Mouse (Mus musculus): ENCODE results near the gene Top3b. TPM values are rescaled to one million over a fixed set of nuclear protein-coding genes. Genes with fewer than 3 reads are reported as not detected.
"Not testable (repeated sequence)": the region's sequence is repeated elsewhere in the genome, so short reads cannot be mapped to it uniquely, and the experiment has no call there.

Gene Top3b
- polyA plus RNA-seq, 1 experiment from 2014 or later, result 73.0 TPM

DNA sequence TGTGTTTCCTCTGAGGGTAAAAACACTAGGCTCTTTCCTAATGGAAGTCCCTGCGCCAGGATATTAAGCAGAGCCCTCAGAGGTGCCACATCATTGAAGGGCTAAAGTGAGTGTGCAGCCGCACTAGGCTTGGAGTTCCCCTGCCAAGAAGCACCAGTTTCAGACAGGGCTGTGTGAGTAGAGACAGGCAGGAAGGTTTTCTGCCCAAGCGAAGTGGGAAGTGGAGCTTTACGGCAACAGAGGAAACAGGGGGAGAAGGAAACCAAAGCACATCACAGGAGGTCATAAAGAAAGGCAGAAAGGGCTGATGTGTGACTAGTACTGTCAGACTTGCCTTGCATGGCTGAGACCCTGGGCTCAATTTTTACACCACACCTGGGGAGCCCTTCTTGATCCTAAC is 31.8 kb downstream of the Top3b start:
- no peak overlapping the region for H3K4me2 ChIP-seq
- H3K9ac ChIP-seq (replicated peaks), result no peak overlapping the region
- no peaks in the 10 kb centered on the region for H3K9me3 ChIP-seq
- 75% methylated on average over 4 of the region's 4 CpGs for WGBS
- no peaks in the 10 kb centered on the region for H3K27me3 ChIP-seq
- peaks cover 50% of the 10 kb centered on the region for H3K36me3 ChIP-seq
- ATAC-seq (ENCODE audit: insufficient number of reproducible peaks, insufficient read depth, low FRiP score, low TSS enrichment, low read depth), result no peak
- no peak overlapping the region for H3K4me3 ChIP-seq (replicated peaks)
- no peak overlapping the region for H3K27ac ChIP-seq
- peaks cover 5% of the 10 kb centered on the region for H3K4me1 ChIP-seq (replicated peaks)

DNA sequence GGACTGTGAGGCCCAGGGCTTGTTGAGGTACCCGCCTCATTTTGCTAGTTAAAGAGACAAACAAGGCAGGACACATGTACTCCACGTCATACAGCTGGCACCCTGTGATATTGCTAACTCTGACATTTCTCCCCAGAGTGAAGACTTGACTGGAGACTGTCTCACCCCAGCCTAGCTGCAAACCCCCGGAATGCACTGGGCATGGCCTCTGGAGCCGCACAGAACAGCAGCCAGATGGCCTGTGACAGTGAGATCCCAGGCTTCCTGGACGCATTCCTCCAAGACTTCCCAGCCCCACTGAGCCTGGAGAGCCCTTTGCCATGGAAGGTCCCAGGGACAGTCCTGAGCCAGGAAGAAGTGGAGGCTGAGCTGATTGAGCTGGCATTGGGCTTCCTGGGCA is 32.7 kb downstream of the Top3b start:
- Histone ChIP-seq H3K4me3 (replicated peaks) (no peak overlapping the region), H3K9me3 (no peaks in the 10 kb centered on the region), H3K4me1 (replicated peaks) (no peaks in the 10 kb centered on the region), H3K4me2 (no peak overlapping the region), H3K36me3 (peaks cover 56% of the 10 kb centered on the region), H3K27ac (no peak overlapping the region), H3K9ac (replicated peaks) (no peak overlapping the region), H3K27me3 (no peaks in the 10 kb centered on the region)
- ATAC-seq (ENCODE audit: insufficient number of reproducible peaks, insufficient read depth, low FRiP score, low TSS enrichment, low read depth), result no peak
- 82% methylated on average over 5 of the region's 5 CpGs for WGBS

DNA sequence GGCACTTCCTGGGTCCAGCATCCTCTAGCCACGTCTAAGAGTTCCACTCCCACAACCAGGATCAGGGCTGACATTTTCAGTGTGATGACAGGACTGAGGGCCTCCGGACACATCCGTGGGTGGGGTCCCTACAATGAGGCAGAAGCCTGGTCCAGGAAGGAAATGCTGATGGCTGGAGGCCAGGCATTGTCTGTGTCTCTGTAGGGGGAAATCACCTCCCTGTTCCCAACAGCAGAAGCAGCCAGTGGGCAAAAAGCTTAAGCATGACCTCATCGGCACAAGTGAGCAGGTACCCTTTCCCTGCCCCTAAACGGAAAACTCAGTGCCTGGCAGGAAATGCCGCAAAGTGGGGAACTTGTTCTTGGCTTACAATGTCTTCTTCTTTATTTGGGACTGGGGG is 37.3 kb downstream of the Top3b start:
- 80% methylated on average over 6 of the region's 6 CpGs for WGBS
- ATAC-seq (ENCODE audit: insufficient number of reproducible peaks, insufficient read depth, low FRiP score, low TSS enrichment, low read depth), result no peak
- no peak overlapping the region for H3K4me3 ChIP-seq (replicated peaks)

DNA sequence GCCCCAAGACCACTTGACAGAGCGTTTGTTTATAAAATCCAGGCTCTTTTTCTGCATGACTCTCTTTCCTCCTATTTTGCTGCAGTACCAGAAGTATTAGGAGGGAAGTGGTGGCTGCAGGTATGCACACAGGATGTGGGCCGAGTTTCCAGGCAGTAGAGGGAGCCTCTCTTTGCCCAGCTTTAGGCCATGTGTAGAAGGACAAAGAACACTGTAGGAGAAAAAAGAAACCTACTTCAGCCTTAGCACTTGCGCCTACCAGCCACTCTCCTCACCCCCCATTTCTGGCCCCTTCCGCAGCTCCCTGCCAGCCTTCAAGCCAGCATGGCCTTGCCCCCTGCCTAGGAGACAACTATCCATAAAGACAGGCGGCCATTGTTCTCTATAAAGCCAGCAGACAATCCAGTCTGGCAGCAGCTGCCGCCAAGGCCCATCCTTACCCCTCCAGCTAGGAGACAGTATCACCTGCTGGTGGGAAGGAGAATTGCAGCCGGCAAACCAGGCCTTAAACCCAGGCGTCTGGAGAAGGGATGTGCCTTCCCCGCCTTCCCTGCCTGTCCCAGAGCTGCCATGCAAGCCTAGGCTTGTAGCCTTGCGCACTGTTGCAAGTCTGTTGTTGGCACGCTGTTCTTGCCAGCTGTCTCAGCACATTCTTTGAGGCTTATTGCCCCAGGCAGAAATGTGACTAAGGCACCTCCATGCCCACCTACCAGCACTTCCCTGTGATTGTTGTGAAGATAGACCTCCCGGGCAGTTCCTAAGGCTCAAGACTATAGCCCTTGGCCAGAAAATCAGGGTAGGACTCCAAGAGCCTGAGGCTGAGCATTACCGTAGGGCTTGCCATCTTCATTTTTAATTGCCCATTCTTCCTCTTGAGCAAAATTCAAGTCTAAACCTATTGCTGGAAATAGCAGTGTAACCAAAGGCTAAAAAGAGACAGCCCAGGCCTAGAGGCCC is 41.4 kb downstream of the Top3b start:
- 46% methylated on average over 13 of the region's 13 CpGs for WGBS
- peak overlapping the region; percentile 62; the same call in 1 of the 2 replicates for H3K27ac ChIP-seq
- no peaks in the 10 kb centered on the region for H3K27me3 ChIP-seq
- no peak overlapping the region for H3K4me2 ChIP-seq
- H3K9me3 ChIP-seq, result no peaks in the 10 kb centered on the region
- no peaks in the 10 kb centered on the region for H3K4me1 ChIP-seq (replicated peaks)
- peak; percentile 66; the same call in 1 of the 2 replicates for ATAC-seq (ENCODE audit: insufficient number of reproducible peaks, insufficient read depth, low FRiP score, low TSS enrichment, low read depth)
- no peak overlapping the region for H3K9ac ChIP-seq (replicated peaks)
- H3K4me3 ChIP-seq (replicated peaks), result no peak overlapping the region
- peaks cover 92% of the 10 kb centered on the region for H3K36me3 ChIP-seq

More for the DNA sequence above, 37.3 kb downstream of the Top3b start:
- H3K9me3 ChIP-seq, result no peaks in the 10 kb centered on the region
- no peak overlapping the region for H3K4me2 ChIP-seq
- H3K9ac ChIP-seq (replicated peaks), result no peak overlapping the region
- no peaks in the 10 kb centered on the region for H3K27me3 ChIP-seq
- H3K27ac ChIP-seq, result no peak overlapping the region
- H3K4me1 ChIP-seq (replicated peaks), result no peaks in the 10 kb centered on the region
- peaks cover 91% of the 10 kb centered on the region for H3K36me3 ChIP-seq

DNA sequence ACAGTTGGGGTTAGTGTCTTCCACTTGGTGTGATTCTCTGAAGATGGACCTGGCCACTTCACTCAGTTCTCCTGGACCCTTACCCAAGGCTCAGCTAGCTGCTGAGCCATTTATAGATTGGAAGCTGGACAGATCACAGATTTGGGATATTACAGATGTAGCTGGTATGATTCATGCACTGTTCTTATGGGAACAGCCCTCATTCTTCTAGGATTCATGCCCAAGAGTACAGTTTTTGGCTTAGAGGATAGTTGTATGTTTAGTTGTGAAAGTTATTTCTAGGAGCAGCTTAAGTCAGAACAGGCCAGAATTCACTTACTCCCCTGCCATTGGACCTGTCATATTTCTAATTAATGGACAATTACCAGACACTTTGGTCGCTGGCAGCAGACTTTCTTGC is 42.9 kb downstream of the Top3b start:
- no peaks in the 10 kb centered on the region for H3K27me3 ChIP-seq
- no peaks in the 10 kb centered on the region for H3K9me3 ChIP-seq
- H3K36me3 ChIP-seq, result peaks cover 93% of the 10 kb centered on the region
- H3K9ac ChIP-seq (replicated peaks), result no peak overlapping the region
- H3K27ac ChIP-seq, result no peak overlapping the region
- H3K4me3 ChIP-seq (replicated peaks), result no peak overlapping the region
- no peak overlapping the region for H3K4me2 ChIP-seq
- no peaks in the 10 kb centered on the region for H3K4me1 ChIP-seq (replicated peaks)
- ATAC-seq (ENCODE audit: insufficient number of reproducible peaks, insufficient read depth, low FRiP score, low TSS enrichment, low read depth), result no peak
- 82% methylated on average over 1 of the region's 1 CpGs for WGBS

DNA sequence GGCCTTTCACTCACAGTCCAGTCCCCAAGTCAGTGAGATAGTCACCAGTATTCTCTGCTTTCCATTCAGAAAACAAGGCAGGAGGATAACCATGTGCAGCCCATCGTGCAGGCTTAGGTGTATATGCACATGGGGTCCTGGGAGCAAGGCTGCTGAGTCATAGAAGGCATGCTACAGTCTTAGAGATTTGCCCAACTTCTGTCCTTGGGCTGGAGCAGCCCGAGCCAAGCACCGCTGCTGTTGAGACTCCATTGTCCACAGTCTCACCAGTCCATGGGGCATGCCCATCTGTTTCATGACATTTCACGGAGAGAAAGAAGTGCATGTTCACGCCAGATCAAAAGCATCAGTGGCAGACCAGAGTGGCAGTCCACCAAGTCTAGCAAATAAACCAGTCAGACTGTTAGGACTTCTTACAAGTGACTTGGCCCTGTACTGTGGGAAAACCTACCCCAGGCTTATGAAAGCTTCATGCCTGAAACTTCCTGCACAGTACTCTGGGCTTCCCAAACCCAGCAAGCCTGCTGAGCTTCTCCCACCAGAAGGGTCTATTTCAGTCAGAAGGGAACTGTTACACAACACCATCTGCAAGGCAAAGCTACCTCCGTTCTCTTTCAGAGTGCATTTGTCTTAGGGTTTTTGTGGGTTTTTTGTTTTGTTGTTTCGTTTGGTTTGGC is 48.0 kb downstream of the Top3b start:
- Histone ChIP-seq H3K9me3 (no peaks in the 10 kb centered on the region), H3K36me3 (peaks cover 96% of the 10 kb centered on the region), H3K27me3 (no peaks in the 10 kb centered on the region), H3K9ac (replicated peaks) (no peak overlapping the region), H3K4me3 (replicated peaks) (no peak overlapping the region), H3K4me2 (no peak overlapping the region), H3K4me1 (replicated peaks) (no peaks in the 10 kb centered on the region), H3K27ac (no peak overlapping the region)
- no peak for ATAC-seq (ENCODE audit: insufficient number of reproducible peaks, insufficient read depth, low FRiP score, low TSS enrichment, low read depth)
- 88% methylated on average over 7 of the region's 7 CpGs for WGBS

DNA sequence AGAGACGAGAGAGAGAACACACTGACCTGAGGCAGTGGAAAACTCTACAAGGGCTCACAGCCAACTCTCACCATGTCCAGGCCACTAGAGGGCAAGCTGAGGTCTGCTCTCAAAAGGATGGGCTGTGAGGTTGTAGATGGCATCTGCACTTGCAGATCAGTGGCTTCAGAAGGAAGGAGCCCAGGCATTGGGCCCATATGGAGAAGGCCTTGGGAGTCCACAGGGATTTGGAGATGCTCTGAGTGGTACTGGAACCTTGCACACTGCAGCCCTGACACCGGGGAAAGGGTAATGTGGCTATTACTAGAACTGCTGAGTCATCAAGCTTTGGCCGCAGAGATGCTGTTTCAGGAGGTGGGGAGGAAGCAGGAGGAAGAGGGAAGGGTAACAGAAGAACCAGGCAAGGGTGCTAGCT is 50.5 kb downstream of the Top3b start:
- Histone ChIP-seq H3K9ac (replicated peaks) (no peak overlapping the region), H3K36me3 (peaks cover 96% of the 10 kb centered on the region), H3K4me1 (replicated peaks) (no peaks in the 10 kb centered on the region), H3K9me3 (no peaks in the 10 kb centered on the region), H3K4me3 (replicated peaks) (no peak overlapping the region), H3K27ac (no peak overlapping the region), H3K4me2 (no peak overlapping the region), H3K27me3 (no peaks in the 10 kb centered on the region)
- no peak for ATAC-seq (ENCODE audit: insufficient number of reproducible peaks, insufficient read depth, low FRiP score, low TSS enrichment, low read depth)
- 79% methylated on average over 3 of the region's 3 CpGs for WGBS

DNA sequence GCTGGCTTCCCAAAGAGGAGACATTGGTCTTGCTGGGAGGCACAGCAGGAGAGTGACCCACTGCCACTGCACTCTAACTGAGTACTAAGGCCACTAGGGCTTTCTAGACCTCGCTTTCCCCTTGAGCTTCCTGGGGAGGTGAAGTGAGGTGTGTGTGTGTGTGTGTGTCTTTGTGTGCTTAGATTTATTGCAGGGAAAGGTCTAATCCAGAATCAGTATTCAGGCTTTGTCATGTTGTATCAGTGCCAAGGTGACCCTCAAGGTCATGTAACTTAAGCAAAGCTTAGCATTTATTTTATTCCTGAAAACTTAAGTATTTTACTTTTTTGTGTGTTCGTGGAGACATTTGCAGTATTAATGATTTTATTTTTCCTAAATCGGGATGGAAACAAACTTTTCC is 53.9 kb downstream of the Top3b start:
- 90% methylated on average over 3 of the region's 3 CpGs for WGBS

DNA sequence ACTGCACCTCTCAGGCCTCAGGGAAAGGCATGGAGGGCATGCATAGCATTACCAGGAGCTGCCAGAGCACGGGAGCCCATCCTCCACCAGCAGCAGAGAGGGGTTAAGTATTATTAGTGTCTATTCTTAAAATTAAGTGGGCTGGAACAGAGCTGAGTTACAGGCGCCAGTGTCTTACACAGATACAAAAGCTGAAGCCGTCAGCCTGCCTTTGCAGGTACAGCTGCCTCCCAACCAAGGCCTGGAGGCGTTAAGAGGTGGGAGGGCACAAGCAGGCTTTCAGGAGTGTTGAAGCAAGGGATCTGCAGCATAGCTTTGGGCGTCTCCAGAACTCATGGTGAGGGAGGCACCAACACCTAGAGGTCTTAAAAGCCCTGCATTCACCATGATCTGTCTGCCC is 56.0 kb downstream of the Top3b start:
- no peak overlapping the region for H3K9ac ChIP-seq (replicated peaks)
- H3K9me3 ChIP-seq, result no peaks in the 10 kb centered on the region
- H3K4me1 ChIP-seq (replicated peaks), result 0 out of 2 replicates have a peak, but pooled peaks cover 5% of the 10 kb centered on the region
- H3K27me3 ChIP-seq, result no peaks in the 10 kb centered on the region
- H3K4me3 ChIP-seq (replicated peaks), result no peak overlapping the region
- no peak for ATAC-seq (ENCODE audit: insufficient number of reproducible peaks, insufficient read depth, low FRiP score, low TSS enrichment, low read depth)
- H3K36me3 ChIP-seq, result peaks cover 47% of the 10 kb centered on the region
- 68% methylated on average over 5 of the region's 5 CpGs for WGBS
- H3K27ac ChIP-seq, result no peak overlapping the region
- no peak overlapping the region for H3K4me2 ChIP-seq

More for the DNA sequence above, 53.9 kb downstream of the Top3b start:
- Histone ChIP-seq H3K9ac (replicated peaks) (no peak overlapping the region), H3K4me2 (no peak overlapping the region), H3K27ac (no peak overlapping the region), H3K4me1 (replicated peaks) (0 out of 2 replicates have a peak, but pooled peaks cover 4% of the 10 kb centered on the region), H3K36me3 (peaks cover 66% of the 10 kb centered on the region), H3K4me3 (replicated peaks) (no peak overlapping the region), H3K9me3 (no peaks in the 10 kb centered on the region), H3K27me3 (no peaks in the 10 kb centered on the region)
- ATAC-seq (ENCODE audit: insufficient number of reproducible peaks, insufficient read depth, low FRiP score, low TSS enrichment, low read depth), result no peak

DNA sequence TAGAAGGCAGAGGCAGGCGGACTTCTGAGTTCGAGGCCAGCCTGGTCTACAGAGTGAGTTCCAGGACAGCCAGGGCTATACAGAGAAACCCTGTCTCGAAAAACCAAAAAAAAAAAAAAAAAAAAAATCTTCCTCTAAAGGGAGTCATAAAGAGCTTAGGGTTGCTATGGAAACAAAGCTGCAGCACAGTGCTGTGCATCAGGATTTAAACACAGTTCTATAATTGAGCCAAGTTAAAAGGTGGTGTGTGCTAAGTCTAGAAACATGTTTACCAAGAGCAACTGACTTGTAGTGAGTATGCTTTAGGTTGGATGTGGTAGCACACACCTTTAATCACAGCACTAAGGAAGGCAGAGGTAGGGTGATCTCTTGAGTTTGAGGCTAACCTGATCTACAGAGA is 58.4 kb downstream of the Top3b start:
- H3K9ac ChIP-seq (replicated peaks); H3K4me3 ChIP-seq (replicated peaks); H3K4me1 ChIP-seq (replicated peaks); H3K9me3 ChIP-seq; H3K27ac ChIP-seq; H3K4me2 ChIP-seq; H3K27me3 ChIP-seq: not testable (repeated sequence)
- WGBS, result 61% methylated on average over 3 of the region's 3 CpGs
- peak; percentile 26; the same call in 1 of the 2 replicates for ATAC-seq (ENCODE audit: insufficient number of reproducible peaks, insufficient read depth, low FRiP score, low TSS enrichment, low read depth)
- H3K36me3 ChIP-seq, result peaks cover 25% of the 10 kb centered on the region

DNA sequence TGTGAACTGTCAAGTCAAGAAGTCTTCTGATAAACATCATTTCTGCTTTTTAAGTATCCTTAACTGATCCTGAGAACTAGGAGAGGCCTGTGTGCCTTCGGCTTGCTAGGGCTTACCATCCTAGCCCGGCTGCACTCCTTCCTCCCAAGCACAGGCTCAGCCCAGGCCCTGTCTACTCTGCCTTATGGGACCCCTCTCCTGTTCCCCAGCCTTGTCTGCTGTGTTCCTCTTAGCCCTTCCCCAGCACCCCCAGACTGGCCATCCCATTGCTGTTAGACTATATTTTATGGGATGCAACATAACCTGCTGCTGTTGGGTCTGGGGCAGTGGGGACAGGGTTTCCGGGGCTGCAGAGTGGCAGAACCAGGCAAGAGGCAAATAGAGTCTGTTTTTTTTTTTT is 59.8 kb downstream of the Top3b start:
- Histone ChIP-seq H3K4me3 (replicated peaks) (no peak overlapping the region), H3K27me3 (no peaks in the 10 kb centered on the region), H3K36me3 (peaks cover 11% of the 10 kb centered on the region), H3K4me2 (no peak overlapping the region), H3K9ac (replicated peaks) (no peak overlapping the region), H3K9me3 (peaks cover 7% of the 10 kb centered on the region; the same call in 1 of the 2 replicates), H3K27ac (no peak overlapping the region), H3K4me1 (replicated peaks) (0 out of 2 replicates have a peak, but pooled peaks cover 5% of the 10 kb centered on the region)
- ATAC-seq (ENCODE audit: insufficient number of reproducible peaks, insufficient read depth, low FRiP score, low TSS enrichment, low read depth), result no peak
- 91% methylated on average over 3 of the region's 3 CpGs for WGBS

All from limb, embryonic 12.5 days (tissue).